Mouse (Mus musculus) kidney, postnatal 0 days (tissue): ENCODE data around the gene Zgpat. TPM values are rescaled to one million over a fixed set of nuclear protein-coding genes. Genes with fewer than 3 reads are reported as not detected.

Source experiments
- ATAC-seq: fragments of 200-750 bp; cut with Nextera tagmentation; replicated peaks from 2 replicates; pipeline ENCODE4 v1.8.0; 2017; ENCODE audit warnings: low read depth, moderate number of reproducible peaks, moderate TSS enrichment, moderate library complexity; ENCODE audit not compliant: low FRiP score
- DNase-seq: peaks from one replicate; pipeline ENCODE4 v3.0.0-alpha.2; 2016; ENCODE audit warnings: low spot score
- H3K27ac ChIP-seq: fragments of 300-500 bp; sonication (generic); 2 replicates; pipeline ENCODE4 v1.5.1; 2014; ENCODE audit warnings: mild to moderate bottlenecking
- H3K27me3 ChIP-seq: fragments of 300-500 bp; sonication (generic); 2 replicates; pipeline ENCODE4 v1.6.1; 2014; ENCODE audit warnings: low read length, mixed read lengths; ENCODE audit not compliant: insufficient read depth
- H3K36me3 ChIP-seq: fragments of 300-500 bp; sonication (generic); 2 replicates; pipeline ENCODE4 v1.6.1; 2014; ENCODE audit warnings: low read length, mixed read lengths; ENCODE audit not compliant: insufficient read depth
- H3K4me1 ChIP-seq: fragments of 300-500 bp; sonication (generic); replicated peaks from 2 replicates; pipeline ENCODE4 v1.6.1; 2014; ENCODE audit warnings: antibody characterized with exemption, low read length, mixed read lengths; ENCODE audit not compliant: insufficient read depth
- H3K4me2 ChIP-seq: fragments of 300-500 bp; sonication (generic); 2 replicates; pipeline ENCODE4 v1.6.1; 2014; ENCODE audit warnings: mild to moderate bottlenecking, low read length, moderate library complexity, mixed read lengths
- H3K4me3 ChIP-seq: fragments of 300-500 bp; sonication (generic); replicated peaks from 2 replicates; pipeline ENCODE4 v1.5.1; 2014; ENCODE audit warnings: low read depth, low read length
- H3K9ac ChIP-seq: fragments of 300-500 bp; sonication (generic); 2 replicates; pipeline ENCODE4 v1.6.1; 2014; ENCODE audit warnings: low read depth, low read length
- H3K9me3 ChIP-seq: fragments of 300-500 bp; sonication (generic); replicated peaks from 2 replicates; pipeline ENCODE4 v1.6.1; 2016; ENCODE audit warnings: low read length, inconsistent platforms, mixed read lengths
- CTCF ChIP-seq: IDR thresholded peaks from 2 replicates; pipeline ENCODE4 v1.5.1; 2016; ENCODE audit warnings: antibody characterized with exemption, low read depth, mild to moderate bottlenecking, moderate library complexity
- WGBS: fragments of 180-500 bp; shearing (Covaris S2); extraction: QIAGEN DNeasy Blood & Tissue Kit; methylation state at CpG from one replicate; pipeline ENCODE4 v1.1.7; 2014; 5-methylcytosine and 5-hydroxymethylcytosine counted together
- polyA plus RNA-seq: library from polyadenylated mRNA; unstranded; fragments of >200 nt; fragmentation: Nextera tagmentation; extraction: Ambion mirVana; gene quantifications from 2 replicates; pipeline ENCODE4 v1.2.1, GENCODE M21; 2015

Zgpat gene
- polyA plus RNA-seq, 1 experiment from 2014 or later, result 33.1 TPM

DNA sequence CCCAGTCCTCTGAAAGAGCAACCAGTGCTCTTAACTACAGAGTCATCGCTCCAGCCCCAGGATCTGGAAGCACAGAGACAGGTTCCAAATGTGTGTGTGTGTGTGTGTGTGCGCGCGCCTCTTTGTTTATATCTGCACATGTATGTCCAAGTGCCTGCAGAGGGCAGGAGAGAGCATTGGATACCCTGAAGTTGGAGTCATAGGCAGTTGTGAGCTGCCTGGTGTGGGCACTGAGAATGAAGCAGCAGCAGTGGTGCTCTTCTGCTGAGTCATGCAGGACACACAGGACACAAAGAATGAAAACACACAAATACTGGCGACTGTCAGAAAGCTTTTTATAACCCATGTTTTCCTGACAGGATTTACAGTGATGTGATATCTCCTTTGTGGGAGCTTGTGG, 5.3 kb downstream of the Zgpat start:
- Histone ChIP-seq H3K4me3 (no peak overlapping the region), H3K36me3 (no peaks in the 10 kb centered on the region), H3K27me3 (no peaks in the 10 kb centered on the region), H3K4me2 (no peak overlapping the region), H3K4me1 (peaks cover 8% of the 10 kb centered on the region; the same call in 1 of the 2 replicates), H3K9ac (no peak overlapping the region), H3K9me3 (no peaks in the 10 kb centered on the region), H3K27ac (no peak overlapping the region)
- ATAC-seq (no peak), DNase-seq (no peak)
- TF ChIP-seq CTCF, result peak; percentile 12; the same call in 1 of the 2 replicates
- 95% methylated on average over 5 of the region's 5 CpGs for WGBS

DNA sequence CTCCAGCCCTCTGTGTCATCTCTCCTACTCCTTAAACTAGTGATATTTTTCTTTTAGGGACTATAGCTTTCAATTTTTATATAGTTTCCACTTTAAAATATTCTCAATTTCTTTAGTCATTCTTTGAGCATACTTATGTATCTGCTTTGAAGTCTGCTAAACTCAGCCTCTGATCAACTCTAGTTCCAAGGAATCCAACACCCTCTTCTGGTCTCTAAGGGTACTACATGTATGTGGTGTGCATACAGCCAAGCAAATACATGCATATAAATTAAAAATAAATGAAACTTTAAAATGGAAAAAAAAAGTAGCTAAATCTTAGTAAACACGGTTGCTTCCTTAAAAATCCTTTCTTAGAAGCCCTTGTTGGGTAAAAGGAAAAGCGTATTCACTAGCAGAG, 11.1 kb downstream of the Zgpat start:
- peaks cover 23% of the 10 kb centered on the region; the same call in 1 of the 2 replicates for H3K36me3 ChIP-seq
- H3K4me3 ChIP-seq, result no peak overlapping the region
- 90% methylated on average over 2 of the region's 2 CpGs for WGBS
- H3K27me3 ChIP-seq, result no peaks in the 10 kb centered on the region
- H3K9me3 ChIP-seq, result no peaks in the 10 kb centered on the region
- ATAC-seq (no peak), DNase-seq (peak; percentile 61)
- no peak overlapping the region for H3K4me2 ChIP-seq
- TF ChIP-seq CTCF, result peak; percentile 65
- no peak overlapping the region for H3K9ac ChIP-seq
- H3K27ac ChIP-seq, result no peak overlapping the region
- no peaks in the 10 kb centered on the region for H3K4me1 ChIP-seq

DNA sequence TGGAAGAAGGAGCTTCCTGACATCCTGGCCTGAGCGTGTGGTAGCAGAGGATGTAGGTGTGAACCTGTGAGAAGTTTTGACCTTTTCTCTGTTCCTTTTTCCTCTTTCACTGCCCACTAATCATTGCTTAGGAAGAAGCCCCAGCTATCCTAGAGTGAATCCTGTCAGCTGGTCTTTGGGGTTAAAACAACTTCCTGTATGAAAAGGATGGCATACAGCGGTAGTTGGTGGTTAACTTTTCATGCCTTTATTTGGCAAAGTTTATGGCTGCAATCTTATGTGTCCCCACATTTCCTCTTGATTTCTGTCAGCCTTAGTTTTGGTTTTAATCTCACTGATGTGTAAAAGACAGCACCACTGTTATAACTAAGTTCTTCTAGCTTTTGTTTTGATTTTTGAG, 12.5 kb downstream of the Zgpat start:
- Histone ChIP-seq H3K9ac (no peak overlapping the region), H3K27me3 (no peaks in the 10 kb centered on the region), H3K36me3 (peaks cover 38% of the 10 kb centered on the region), H3K4me2 (no peak overlapping the region), H3K27ac (no peak overlapping the region), H3K4me1 (no peaks in the 10 kb centered on the region), H3K4me3 (no peak overlapping the region), H3K9me3 (no peaks in the 10 kb centered on the region)
- ATAC-seq (no peak), DNase-seq (no peak)
- TF ChIP-seq CTCF, result no peak
- 63% methylated on average over 2 of the region's 2 CpGs for WGBS

DNA sequence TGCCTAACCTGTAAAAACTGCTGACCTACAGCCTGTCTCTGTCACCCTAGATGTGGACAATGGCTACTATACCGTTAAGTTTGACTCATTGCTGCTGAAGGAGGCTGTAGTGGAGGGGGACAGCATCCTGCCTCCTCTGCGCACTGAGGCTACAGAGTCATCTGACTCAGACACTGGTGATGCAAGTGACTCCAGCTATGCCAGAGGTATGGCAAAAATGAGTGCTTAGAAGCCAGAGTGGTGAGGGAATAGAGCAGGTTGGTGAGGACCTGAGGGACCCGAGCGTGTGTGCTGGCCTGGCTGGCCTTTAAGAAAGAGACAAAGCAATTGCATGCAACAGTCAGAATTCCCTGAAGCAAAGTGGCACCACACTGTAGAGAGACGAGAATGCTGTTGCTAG, 14.0 kb downstream of the Zgpat start:
- Histone ChIP-seq H3K27ac (no peak overlapping the region), H3K4me3 (no peak overlapping the region), H3K36me3 (peaks cover 47% of the 10 kb centered on the region), H3K4me2 (no peak overlapping the region), H3K4me1 (no peaks in the 10 kb centered on the region), H3K27me3 (no peaks in the 10 kb centered on the region), H3K9ac (no peak overlapping the region), H3K9me3 (no peaks in the 10 kb centered on the region)
- DNase-seq, result no peak
- ATAC-seq, result no peak
- 85% methylated on average over 5 of the region's 5 CpGs for WGBS
- no peak for TF ChIP-seq CTCF

DNA sequence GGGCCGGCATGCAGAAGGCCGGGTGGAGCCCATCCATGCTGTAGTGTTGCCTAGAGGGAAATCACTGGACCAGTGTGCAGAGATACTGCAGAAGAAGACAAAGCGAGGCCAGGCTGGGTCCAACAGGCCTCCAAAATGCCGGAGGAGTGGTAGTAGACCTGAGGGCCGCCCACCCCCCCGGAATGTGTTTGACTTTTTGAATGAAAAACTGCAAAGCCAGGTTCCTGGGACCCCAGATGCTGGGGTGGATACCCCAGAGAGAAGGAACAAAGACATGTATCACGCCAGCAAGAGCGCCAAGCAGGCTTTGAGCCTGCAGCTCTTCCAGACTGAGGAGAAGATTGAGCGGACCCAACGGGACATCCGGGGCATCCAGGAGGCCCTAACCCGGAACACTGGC, 15.1 kb downstream of the Zgpat start, which contains the start of gene Lime1:
TSS of gene Lime1 (plus strand) at position 301 of the 400 bp plus-strand sequence.
- Histone ChIP-seq H3K4me1 (no peaks in the 10 kb centered on the region), H3K4me3 (no peak within 1 kb of the TSS), H3K27ac (no peak within 1 kb of the TSS), H3K9ac (no peak within 1 kb of the TSS), H3K9me3 (no peaks in the 10 kb centered on the region), H3K4me2 (no peak within 1 kb of the TSS), H3K36me3 (peaks cover 47% of the 10 kb centered on the region), H3K27me3 (no peaks in the 10 kb centered on the region)
- no peak for TF ChIP-seq CTCF
- DNase-seq, result no peak
- 95% methylated on average over 12 of the region's 12 CpGs for WGBS
- ATAC-seq, result no peak

DNA sequence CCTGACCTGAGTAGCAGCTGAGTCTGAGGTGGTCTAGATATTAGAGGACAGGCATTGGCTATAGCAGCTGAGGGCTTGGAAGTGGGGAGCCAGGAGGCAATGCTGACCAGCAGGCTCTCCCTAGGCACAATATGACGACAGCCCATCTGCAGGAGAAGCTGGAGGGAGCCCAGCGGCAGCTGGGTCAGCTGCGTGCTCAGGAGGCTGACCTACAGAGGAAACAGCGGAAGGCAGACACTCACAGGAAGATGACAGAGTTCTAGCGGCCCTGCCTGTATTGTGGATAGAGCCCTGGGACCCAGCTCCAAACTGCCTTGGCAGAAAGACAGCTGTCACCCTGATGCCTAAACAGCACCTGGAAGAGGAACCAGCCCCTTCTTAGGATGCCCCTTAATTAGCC, 15.5 kb downstream of the Zgpat start:
- DNase-seq (no peak), ATAC-seq (no peak)
- no peak overlapping the region for H3K4me3 ChIP-seq
- H3K4me1 ChIP-seq, result no peaks in the 10 kb centered on the region
- no peak overlapping the region for H3K4me2 ChIP-seq
- no peak overlapping the region for H3K9ac ChIP-seq
- no peaks in the 10 kb centered on the region for H3K27me3 ChIP-seq
- H3K9me3 ChIP-seq, result no peaks in the 10 kb centered on the region
- no peak for TF ChIP-seq CTCF
- H3K36me3 ChIP-seq, result peaks cover 47% of the 10 kb centered on the region
- no peak overlapping the region for H3K27ac ChIP-seq
- WGBS, result 74% methylated on average over 5 of the region's 5 CpGs

DNA sequence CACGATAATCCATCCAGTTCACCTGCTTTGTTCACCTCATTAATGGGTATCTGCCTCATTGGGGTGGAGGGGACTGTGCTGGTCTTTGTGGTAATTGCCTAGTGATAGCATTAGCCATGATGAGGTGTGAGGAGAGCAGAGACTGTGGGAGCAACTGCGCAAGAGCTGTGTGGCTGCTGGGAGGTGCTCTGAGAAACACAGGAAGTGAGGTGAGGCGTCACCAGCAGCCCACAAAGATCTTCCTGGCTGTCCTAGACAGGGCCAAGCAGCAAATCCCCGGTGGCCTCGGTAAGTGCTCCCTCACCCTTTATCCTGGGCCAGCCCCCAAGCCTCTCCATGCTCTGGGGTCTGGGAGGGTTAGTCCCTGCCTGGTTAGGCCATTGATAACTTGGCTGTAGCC, 16.4 kb downstream of the Zgpat start:
- 76% methylated on average over 5 of the region's 5 CpGs for WGBS
- no peaks in the 10 kb centered on the region for H3K4me1 ChIP-seq
- no peak overlapping the region for H3K4me2 ChIP-seq
- H3K9me3 ChIP-seq, result no peaks in the 10 kb centered on the region
- H3K4me3 ChIP-seq, result no peak overlapping the region
- H3K9ac ChIP-seq, result no peak overlapping the region
- H3K27me3 ChIP-seq, result no peaks in the 10 kb centered on the region
- no peak for DNase-seq
- peaks cover 54% of the 10 kb centered on the region for H3K36me3 ChIP-seq
- no peak for ATAC-seq
- no peak for TF ChIP-seq CTCF
- H3K27ac ChIP-seq, result no peak overlapping the region
